Mouse (Mus musculus) kidney, embryonic 15.5 days (tissue): ENCODE data around the gene Arl14ep. TPM values are rescaled to one million over a fixed set of nuclear protein-coding genes. Genes with fewer than 3 reads are reported as not detected.

ENCODE experiments used
- ATAC-seq: fragments of 200-750 bp; cut with Nextera tagmentation; replicated peaks from 2 replicates; pipeline ENCODE4 v1.8.0; 2017; ENCODE audit warnings: moderate TSS enrichment; ENCODE audit not compliant: low FRiP score
- H3K27ac ChIP-seq: fragments of 300-500 bp; sonication (generic); 2 replicates; pipeline ENCODE4 v1.5.1; 2015; ENCODE audit warnings: mild to moderate bottlenecking, inconsistent platforms
- H3K27me3 ChIP-seq: fragments of 300-500 bp; sonication (generic); 2 replicates; pipeline ENCODE4 v1.6.1; 2015; ENCODE audit warnings: inconsistent platforms
- H3K36me3 ChIP-seq: fragments of 300-500 bp; sonication (generic); 2 replicates; pipeline ENCODE4 v1.6.1; 2015; ENCODE audit warnings: inconsistent platforms
- H3K4me1 ChIP-seq: fragments of 300-500 bp; sonication (generic); 2 replicates; pipeline ENCODE4 v1.6.1; 2015; ENCODE audit warnings: inconsistent platforms
- H3K4me2 ChIP-seq: fragments of 300-500 bp; sonication (generic); 2 replicates; pipeline ENCODE4 v1.6.1; 2015; ENCODE audit warnings: moderate library complexity, mild to moderate bottlenecking, inconsistent platforms
- H3K4me3 ChIP-seq: fragments of 300-500 bp; sonication (generic); replicated peaks from 2 replicates; pipeline ENCODE4 v1.5.1; 2015; ENCODE audit warnings: mild to moderate bottlenecking, inconsistent platforms
- H3K9ac ChIP-seq: fragments of 300-500 bp; sonication (generic); 2 replicates; pipeline ENCODE4 v1.6.1; 2015; ENCODE audit warnings: mild to moderate bottlenecking, inconsistent platforms
- H3K9me3 ChIP-seq: fragments of 300-500 bp; sonication (generic); replicated peaks from 2 replicates; pipeline ENCODE4 v1.6.1; 2016; ENCODE audit warnings: inconsistent platforms
- WGBS: fragments of 180-500 bp; shearing (Covaris S2); methylation state at CpG from one replicate; pipeline ENCODE4 v1.1.7; 2015; ENCODE audit warnings: mixed read lengths; 5-methylcytosine and 5-hydroxymethylcytosine counted together
- polyA plus RNA-seq: library from polyadenylated mRNA; unstranded; fragments of >200 nt; fragmentation: Nextera tagmentation; extraction: Ambion mirVana; gene quantifications from 2 replicates; pipeline ENCODE4 v1.2.1, GENCODE M21; 2015

Arl14ep gene
- polyA plus RNA-seq, 1 experiment from 2014 or later, result 49.9 TPM

DNA sequence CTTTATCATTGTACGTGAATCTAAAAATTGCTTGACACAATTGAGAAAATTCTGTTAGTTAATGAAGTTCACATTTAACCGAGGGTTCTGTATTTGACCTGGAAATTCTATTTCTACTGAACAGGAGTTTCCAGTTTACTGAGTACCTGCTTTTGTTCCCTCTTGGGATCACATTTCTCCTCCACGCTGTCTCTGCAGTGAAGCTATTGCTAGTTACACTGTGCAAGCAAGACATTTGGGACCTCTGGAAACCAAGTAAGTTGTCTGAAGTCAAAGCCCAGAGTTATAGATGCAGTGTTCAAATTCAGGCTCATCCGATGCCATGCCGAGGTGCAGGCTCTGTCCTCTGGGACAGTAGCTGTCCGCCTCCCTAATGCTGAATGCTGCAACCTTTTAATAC, 19.2 kb downstream of the Arl14ep start:
- no peak for ATAC-seq
- Histone ChIP-seq H3K9ac (no peak overlapping the region), H3K9me3 (no peaks in the 10 kb centered on the region), H3K27ac (no peak overlapping the region), H3K36me3 (no peaks in the 10 kb centered on the region), H3K4me2 (no peak overlapping the region), H3K4me3 (no peak overlapping the region), H3K27me3 (0 out of 2 replicates have a peak, but pooled peaks cover 2% of the 10 kb centered on the region), H3K4me1 (peaks cover 14% of the 10 kb centered on the region)
- WGBS, result 55% methylated on average over 6 of the region's 6 CpGs

DNA sequence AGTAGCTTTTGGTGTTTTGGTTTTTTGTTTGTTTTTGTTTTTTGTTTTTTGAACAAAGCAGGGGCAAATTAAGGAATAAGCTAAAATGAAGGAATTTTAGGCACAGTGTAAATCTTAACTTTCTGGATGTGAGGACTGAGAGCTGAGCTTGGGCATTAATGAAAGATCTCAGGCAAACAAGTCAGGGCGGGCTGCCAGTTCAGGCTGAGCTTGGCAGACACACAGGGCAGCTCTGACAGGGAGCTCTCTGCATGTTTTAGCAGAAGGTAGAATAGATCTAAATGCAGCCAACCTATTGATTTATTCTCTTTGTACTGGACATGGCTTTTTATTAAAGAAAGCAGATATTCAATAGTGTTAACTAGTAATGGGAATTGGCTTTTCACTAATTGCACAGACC, 31.8 kb downstream of the Arl14ep start:
- Histone ChIP-seq H3K36me3 (no peaks in the 10 kb centered on the region), H3K4me1 (no peaks in the 10 kb centered on the region), H3K4me3 (no peak overlapping the region), H3K9me3 (no peaks in the 10 kb centered on the region), H3K27me3 (no peaks in the 10 kb centered on the region), H3K9ac (no peak overlapping the region), H3K4me2 (no peak overlapping the region), H3K27ac (no peak overlapping the region)
- no peak for ATAC-seq
- WGBS, result 89% methylated on average over 1 of the region's 1 CpGs

DNA sequence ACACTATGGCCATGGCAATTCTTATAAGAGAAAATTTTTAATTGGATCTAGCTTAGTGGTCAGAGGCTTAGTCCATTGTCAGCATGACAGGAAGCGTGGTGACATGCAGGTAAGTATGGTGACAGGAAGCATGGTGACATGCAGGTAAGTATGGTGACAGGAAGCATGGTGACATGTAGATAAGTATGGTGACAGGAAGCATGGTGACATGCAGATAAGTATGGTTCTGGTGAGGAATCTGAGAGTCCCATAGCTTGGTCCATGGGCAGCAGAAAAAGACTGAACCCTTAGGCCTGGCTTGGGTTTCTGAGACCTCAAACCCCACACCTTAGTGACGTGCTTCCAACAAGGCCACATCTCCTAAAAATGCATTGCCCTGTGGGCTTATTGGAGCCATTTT, 38.5 kb downstream of the Arl14ep start:
- no peaks in the 10 kb centered on the region for H3K9me3 ChIP-seq
- H3K27me3 ChIP-seq, result no peaks in the 10 kb centered on the region
- 89% methylated on average over 2 of the region's 2 CpGs for WGBS
- no peaks in the 10 kb centered on the region for H3K36me3 ChIP-seq
- no peak overlapping the region for H3K4me3 ChIP-seq
- ATAC-seq, result no peak
- H3K27ac ChIP-seq, result no peak overlapping the region
- no peak overlapping the region for H3K4me2 ChIP-seq
- H3K4me1 ChIP-seq, result no peaks in the 10 kb centered on the region
- no peak overlapping the region for H3K9ac ChIP-seq

DNA sequence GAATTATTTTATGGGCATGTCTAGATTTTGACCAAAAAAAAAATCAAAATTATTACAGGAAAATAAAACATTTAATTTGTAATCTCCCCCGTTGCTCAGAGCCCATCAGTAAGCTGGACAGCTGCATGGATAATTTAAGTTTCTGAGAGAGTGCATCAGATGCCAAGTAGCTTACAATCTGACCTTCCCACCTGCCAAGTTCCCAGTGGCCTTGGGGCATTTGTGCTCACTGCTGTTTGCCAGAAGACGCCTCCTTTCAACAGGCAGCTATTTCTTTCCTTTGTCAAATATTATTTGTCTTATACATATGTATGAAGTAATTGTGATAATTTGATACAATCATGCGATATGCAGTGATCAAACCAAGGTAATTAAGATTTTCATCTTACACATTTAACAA, 44.3 kb downstream of the Arl14ep start:
- H3K4me3 ChIP-seq, result no peak overlapping the region
- no peaks in the 10 kb centered on the region for H3K4me1 ChIP-seq
- no peak for ATAC-seq
- no peak overlapping the region for H3K27ac ChIP-seq
- no peaks in the 10 kb centered on the region for H3K36me3 ChIP-seq
- H3K9me3 ChIP-seq, result no peaks in the 10 kb centered on the region
- 81% methylated on average over 3 of the region's 3 CpGs for WGBS
- no peak overlapping the region for H3K4me2 ChIP-seq
- no peak overlapping the region for H3K9ac ChIP-seq
- H3K27me3 ChIP-seq, result no peaks in the 10 kb centered on the region

Other genes starting within 250 kb of the Arl14ep start
- gene Fshb, start 85.2 kb upstream of the Arl14ep start, polyA plus RNA-seq, result not detected in 2 replicates